Mouse (Mus musculus) heart, embryonic 14.5 days (tissue): ENCODE measurements around the gene Tenm2. TPM values are rescaled to one million over a fixed set of nuclear protein-coding genes. Genes with fewer than 3 reads are reported as not detected.

Experiments
- ATAC-seq: fragments of 200-750 bp; cut with Nextera tagmentation; 2 replicates; pipeline ENCODE4 v1.8.0; 2017; ENCODE audit warnings: low read depth, moderate TSS enrichment; ENCODE audit not compliant: insufficient number of reproducible peaks, insufficient read depth, low FRiP score
- H3K27ac ChIP-seq, 2 experiments: fragments of 200-500 bp in 1 of 2; fragments of 300-500 bp in 1 of 2; sonication (generic) in 1 of 2; replicated peaks in 1 of 2; 2 replicates each; pipeline ENCODE4 v1.5.1; 2012 to 2014; ENCODE audit warnings: low read depth in 2 of 2, low read length in 2 of 2, control low read depth in 1 of 2, mild to moderate bottlenecking in 1 of 2, mixed read lengths in 1 of 2; ENCODE audit not compliant: control insufficient read depth in 1 of 2, insufficient read depth in 1 of 2
- H3K27me3 ChIP-seq: fragments of 300-500 bp; sonication (generic); 2 replicates; pipeline ENCODE4 v1.6.1; 2014; ENCODE audit warnings: mild to moderate bottlenecking, low read length, control low read depth; ENCODE audit not compliant: control insufficient read depth, insufficient read depth
- H3K36me3 ChIP-seq: fragments of 300-500 bp; sonication (generic); 2 replicates; pipeline ENCODE4 v1.6.1; 2014; ENCODE audit warnings: mild to moderate bottlenecking, control low read depth, low read length, mixed read lengths; ENCODE audit not compliant: control insufficient read depth, insufficient read depth
- H3K4me1 ChIP-seq, 2 experiments: fragments of 200-500 bp in 1 of 2; fragments of 300-500 bp in 1 of 2; sonication (generic) in 1 of 2; 2 replicates each; pipeline ENCODE4 v1.6.1; 2012 to 2014; ENCODE audit warnings: low read length in 2 of 2, control low read depth in 1 of 2, mixed read lengths in 1 of 2; ENCODE audit not compliant: control insufficient read depth in 2 of 2, insufficient read depth in 2 of 2
- H3K4me2 ChIP-seq: fragments of 300-500 bp; sonication (generic); 2 replicates; pipeline ENCODE4 v1.6.1; 2014; ENCODE audit warnings: mild to moderate bottlenecking, low read length
- H3K4me3 ChIP-seq, 2 experiments: fragments of 200-500 bp in 1 of 2; fragments of 300-500 bp in 1 of 2; sonication (generic) in 1 of 2; 2 replicates each; pipeline ENCODE4 v1.5.1; 2012 to 2014; ENCODE audit warnings: low read length in 2 of 2, mild to moderate bottlenecking in 2 of 2, control low read depth in 1 of 2, low read depth in 1 of 2, moderate library complexity in 1 of 2; ENCODE audit not compliant: control insufficient read depth in 1 of 2, insufficient read depth in 1 of 2
- H3K9ac ChIP-seq: fragments of 300-500 bp; sonication (generic); 2 replicates; pipeline ENCODE4 v1.6.1; 2014; ENCODE audit warnings: mild to moderate bottlenecking, low read length
- H3K9me3 ChIP-seq: fragments of 300-500 bp; sonication (generic); 2 replicates; pipeline ENCODE4 v1.6.1; 2016; ENCODE audit warnings: low read length, control low read depth; ENCODE audit not compliant: control insufficient read depth
- WGBS: fragments of 180-500 bp; shearing (Covaris S2); extraction: QIAGEN DNeasy Blood & Tissue Kit; methylation state at CpG from one replicate; pipeline ENCODE4 v1.1.7; 2014; 5-methylcytosine and 5-hydroxymethylcytosine counted together
- polyA plus RNA-seq: library from polyadenylated mRNA; unstranded; fragments of >200 nt; fragmentation: Nextera tagmentation; extraction: Ambion mirVana; gene quantifications from 2 replicates; pipeline ENCODE4 v1.2.1, GENCODE M21; 2014

Tenm2 gene
- polyA plus RNA-seq, 1 experiment from 2014 or later, result 0.96 TPM

- no peak for ATAC-seq
- no peak overlapping the region for H3K4me2 ChIP-seq
- H3K9me3 ChIP-seq, result no peaks in the 10 kb centered on the region
- peaks cover 4 to 7% of the 10 kb centered on the region in 2 experiments; a peak in 2 of 4 replicates for H3K4me1 ChIP-seq
- 28% methylated on average over 5 of the region's 5 CpGs for WGBS
- no peaks in the 10 kb centered on the region for H3K36me3 ChIP-seq
- no peak overlapping the region for H3K9ac ChIP-seq
- no peak overlapping the region for H3K27ac ChIP-seq
- no peak overlapping the region for H3K4me3 ChIP-seq
- H3K27me3 ChIP-seq, result no peaks in the 10 kb centered on the region
Observed at GRCm38 (mm10) chr11:36276015-36276414, 959.7 kb downstream of the Tenm2 start.

- H3K4me2 ChIP-seq, result no peak overlapping the region
- H3K27ac ChIP-seq, result no peak overlapping the region
- H3K4me3 ChIP-seq, result no peak overlapping the region
- 70% methylated on average over 2 of the region's 2 CpGs for WGBS
- peaks cover 4 to 5% of the 10 kb centered on the region in 2 experiments; a peak in 2 of 4 replicates for H3K4me1 ChIP-seq
- no peak overlapping the region for H3K9ac ChIP-seq
- no peaks in the 10 kb centered on the region for H3K9me3 ChIP-seq
- no peaks in the 10 kb centered on the region for H3K36me3 ChIP-seq
- no peak for ATAC-seq
- H3K27me3 ChIP-seq, result no peaks in the 10 kb centered on the region
Observed at GRCm38 (mm10) chr11:36272149-36272548, 963.6 kb downstream of the Tenm2 start.

- Histone ChIP-seq H3K9ac (no peak overlapping the region), H3K27me3 (no peaks in the 10 kb centered on the region), H3K27ac (no peak overlapping the region), H3K4me2 (no peak overlapping the region), H3K4me1 (no peaks in the 10 kb centered on the region), H3K9me3 (no peaks in the 10 kb centered on the region), H3K36me3 (no peaks in the 10 kb centered on the region), H3K4me3 (no peak overlapping the region)
- 88% methylated on average over 6 of the region's 6 CpGs for WGBS
- no peak for ATAC-seq
Observed at GRCm38 (mm10) chr11:36269945-36270344, 965.8 kb downstream of the Tenm2 start.

- no peak for ATAC-seq
- peaks cover 0 to 4% of the 10 kb centered on the region in 2 experiments; a peak in 2 of 4 replicates for H3K4me1 ChIP-seq
- no peak overlapping the region for H3K4me3 ChIP-seq
- no peak overlapping the region for H3K4me2 ChIP-seq
- no peak overlapping the region for H3K9ac ChIP-seq
- H3K9me3 ChIP-seq, result no peaks in the 10 kb centered on the region
- no peaks in the 10 kb centered on the region for H3K36me3 ChIP-seq
- H3K27me3 ChIP-seq, result no peaks in the 10 kb centered on the region
- no peak overlapping the region for H3K27ac ChIP-seq
- WGBS, result 81% methylated on average over 17 of the region's 17 CpGs
Observed at GRCm38 (mm10) chr11:36264776-36265466, 970.8 kb downstream of the Tenm2 start.

GRCm38 (mm10) chr11:36263840-36264239 is 971.9 kb downstream of the Tenm2 start:
- H3K36me3 ChIP-seq, result no peaks in the 10 kb centered on the region
- H3K4me3 ChIP-seq, result no peak overlapping the region
- H3K4me1 ChIP-seq, result peaks cover 0 to 4% of the 10 kb centered on the region in 2 experiments; a peak in 2 of 4 replicates
- 62% methylated on average over 10 of the region's 10 CpGs for WGBS
- H3K9ac ChIP-seq, result no peak overlapping the region
- no peak overlapping the region for H3K27ac ChIP-seq
- no peaks in the 10 kb centered on the region for H3K9me3 ChIP-seq
- no peak overlapping the region for H3K4me2 ChIP-seq
- ATAC-seq, result no peak
- no peaks in the 10 kb centered on the region for H3K27me3 ChIP-seq

GRCm38 (mm10) chr11:36257187-36257586 is 978.6 kb downstream of the Tenm2 start:
- 84% methylated on average over 5 of the region's 5 CpGs for WGBS
- Histone ChIP-seq H3K4me1 (no peaks in the 10 kb centered on the region), H3K36me3 (no peaks in the 10 kb centered on the region), H3K9me3 (peaks cover 4% of the 10 kb centered on the region), H3K9ac (no peak overlapping the region), H3K27me3 (no peaks in the 10 kb centered on the region), H3K27ac (no peak overlapping the region), H3K4me2 (no peak overlapping the region), H3K4me3 (no peak overlapping the region)
- no peak for ATAC-seq

GRCm38 (mm10) chr11:36256747-36257146 is 979.0 kb downstream of the Tenm2 start:
- Histone ChIP-seq H3K9me3 (peaks cover 4% of the 10 kb centered on the region), H3K4me3 (no peak overlapping the region), H3K4me1 (no peaks in the 10 kb centered on the region), H3K4me2 (no peak overlapping the region), H3K9ac (no peak overlapping the region), H3K36me3 (no peaks in the 10 kb centered on the region), H3K27me3 (no peaks in the 10 kb centered on the region), H3K27ac (no peak overlapping the region)
- no peak for ATAC-seq
- WGBS, result 63% methylated on average over 5 of the region's 5 CpGs

GRCm38 (mm10) chr11:36254019-36254418 is 981.7 kb downstream of the Tenm2 start:
- H3K9me3 ChIP-seq, result peaks cover 4% of the 10 kb centered on the region
- H3K27me3 ChIP-seq, result no peaks in the 10 kb centered on the region
- H3K4me2 ChIP-seq, result no peak overlapping the region
- no peak overlapping the region for H3K4me3 ChIP-seq
- H3K4me1 ChIP-seq, result no peaks in the 10 kb centered on the region; a peak in 1 of 4 replicates
- no peak for ATAC-seq
- H3K27ac ChIP-seq, result no peak overlapping the region
- 83% methylated on average over 2 of the region's 2 CpGs for WGBS
- H3K36me3 ChIP-seq, result no peaks in the 10 kb centered on the region
- H3K9ac ChIP-seq, result no peak overlapping the region
